Mouse (Mus musculus) stomach, embryonic 15.5 days (tissue): Measurements from ENCODE around the gene 4921536K21Rik. TPM values are rescaled to one million over a fixed set of nuclear protein-coding genes. Genes with fewer than 3 reads are reported as not detected.

ENCODE experiments used
- ATAC-seq: fragments of 200-750 bp; cut with Nextera tagmentation; 2 replicates; pipeline ENCODE4 v1.8.0; 2017; ENCODE audit warnings: low read depth, moderate number of reproducible peaks, moderate TSS enrichment; ENCODE audit not compliant: insufficient read depth, low FRiP score
- H3K27ac ChIP-seq: fragments of 300-500 bp; sonication (generic); 2 replicates; pipeline ENCODE4 v1.5.1; 2015; ENCODE audit warnings: mild to moderate bottlenecking, inconsistent platforms
- H3K27me3 ChIP-seq: fragments of 300-500 bp; sonication (generic); replicated peaks from 2 replicates; pipeline ENCODE4 v1.6.1; 2015; ENCODE audit warnings: inconsistent platforms
- H3K36me3 ChIP-seq: fragments of 300-500 bp; sonication (generic); 2 replicates; pipeline ENCODE4 v1.6.1; 2015; ENCODE audit warnings: inconsistent platforms
- H3K4me1 ChIP-seq: fragments of 300-500 bp; sonication (generic); 2 replicates; pipeline ENCODE4 v1.6.1; 2015; ENCODE audit warnings: inconsistent platforms
- H3K4me2 ChIP-seq: fragments of 300-500 bp; sonication (generic); 2 replicates; pipeline ENCODE4 v1.6.1; 2015; ENCODE audit warnings: mild to moderate bottlenecking, inconsistent platforms
- H3K4me3 ChIP-seq: fragments of 300-500 bp; sonication (generic); replicated peaks from 2 replicates; pipeline ENCODE4 v1.5.1; 2015; ENCODE audit warnings: inconsistent platforms
- H3K9ac ChIP-seq: fragments of 300-500 bp; sonication (generic); 2 replicates; pipeline ENCODE4 v1.6.1; 2015; ENCODE audit warnings: inconsistent platforms
- H3K9me3 ChIP-seq: fragments of 300-500 bp; sonication (generic); 2 replicates; pipeline ENCODE4 v1.6.1; 2016; ENCODE audit warnings: inconsistent platforms
- WGBS: fragments of 180-500 bp; shearing (Covaris S2); methylation state at CpG from one replicate; pipeline ENCODE4 v1.1.7; 2015; 5-methylcytosine and 5-hydroxymethylcytosine counted together
- polyA plus RNA-seq: library from polyadenylated mRNA; unstranded; fragments of >200 nt; fragmentation: Nextera tagmentation; extraction: Ambion mirVana; gene quantifications from 2 replicates; pipeline ENCODE4 v1.2.1, GENCODE M21; 2015

4921536K21Rik gene
- polyA plus RNA-seq, 1 experiment from 2014 or later: 0.19 TPM

GRCm38 (mm10) chr11:3909236-3909635, 14.3 kb upstream of the 4921536K21Rik start:
- Histone ChIP-seq H3K9me3 (no peaks in the 10 kb centered on the region), H3K9ac (no peak overlapping the region), H3K4me3 (no peak overlapping the region), H3K4me2 (no peak overlapping the region), H3K27ac (no peak overlapping the region), H3K4me1 (peaks cover 31% of the 10 kb centered on the region), H3K36me3 (no peaks in the 10 kb centered on the region), H3K27me3 (0 out of 2 replicates have a peak, but pooled peaks cover 7% of the 10 kb centered on the region)
- no peak for ATAC-seq
- 80% methylated on average over 4 of the region's 4 CpGs for WGBS

- Histone ChIP-seq H3K36me3 (no peaks in the 10 kb centered on the region), H3K27ac (no peak overlapping the region), H3K27me3 (no peaks in the 10 kb centered on the region), H3K4me3 (no peak overlapping the region), H3K9ac (no peak overlapping the region), H3K9me3 (no peaks in the 10 kb centered on the region), H3K4me1 (0 out of 2 replicates have a peak, but pooled peaks cover 2% of the 10 kb centered on the region), H3K4me2 (no peak overlapping the region)
- no peak for ATAC-seq
- 82% methylated on average over 1 of the region's 1 CpGs for WGBS
Measured at GRCm38 (mm10) chr11:3905446-3905845, 10.5 kb upstream of the 4921536K21Rik start.

- no peak overlapping the region for H3K4me2 ChIP-seq
- 73% methylated on average over 6 of the region's 6 CpGs for WGBS
Measured at GRCm38 (mm10) chr11:3904673-3905072, 9.8 kb upstream of the 4921536K21Rik start.

GRCm38 (mm10) chr11:3903046-3903445, 8.1 kb upstream of the 4921536K21Rik start:
- Histone ChIP-seq H3K4me1 (no peaks in the 10 kb centered on the region), H3K9me3 (no peaks in the 10 kb centered on the region), H3K4me2 (no peak overlapping the region), H3K9ac (no peak overlapping the region), H3K36me3 (no peaks in the 10 kb centered on the region), H3K27ac (no peak overlapping the region), H3K4me3 (no peak overlapping the region), H3K27me3 (no peaks in the 10 kb centered on the region)
- 79% methylated on average over 5 of the region's 5 CpGs for WGBS
- ATAC-seq: no peak

More at GRCm38 (mm10) chr11:3904673-3905072, 9.8 kb upstream of the 4921536K21Rik start:
- Histone ChIP-seq H3K27me3 (no peaks in the 10 kb centered on the region), H3K9me3 (no peaks in the 10 kb centered on the region), H3K36me3 (no peaks in the 10 kb centered on the region), H3K4me1 (no peaks in the 10 kb centered on the region), H3K27ac (no peak overlapping the region), H3K4me3 (no peak overlapping the region), H3K9ac (no peak overlapping the region)
- no peak for ATAC-seq

DNA sequence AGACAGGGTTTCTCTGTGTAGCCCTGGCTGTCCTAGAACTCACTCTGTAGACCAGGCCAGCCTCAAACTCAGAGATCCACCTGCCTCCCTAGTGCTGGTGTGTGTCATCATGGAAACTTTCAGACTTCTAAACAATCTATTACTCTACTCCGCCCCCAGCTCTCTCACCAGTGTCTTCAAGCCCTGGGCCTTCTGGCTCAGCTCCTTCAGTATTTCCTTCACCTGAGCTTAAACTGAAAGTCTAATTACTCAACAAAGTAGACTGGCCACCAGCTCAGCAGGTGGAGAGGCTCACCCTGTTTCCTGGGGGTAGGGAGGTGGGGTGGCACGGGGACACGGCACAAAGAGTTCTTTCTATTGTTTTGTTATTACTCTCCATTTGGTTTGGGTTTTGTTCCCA, 7.6 kb upstream of the 4921536K21Rik start:
- Histone ChIP-seq H3K4me3 (no peak overlapping the region), H3K9me3 (no peaks in the 10 kb centered on the region), H3K27me3 (no peaks in the 10 kb centered on the region), H3K9ac (no peak overlapping the region), H3K4me2 (no peak overlapping the region), H3K27ac (no peak overlapping the region), H3K4me1 (no peaks in the 10 kb centered on the region), H3K36me3 (no peaks in the 10 kb centered on the region)
- ATAC-seq: no peak
- WGBS: 90% methylated on average over 3 of the region's 3 CpGs

DNA sequence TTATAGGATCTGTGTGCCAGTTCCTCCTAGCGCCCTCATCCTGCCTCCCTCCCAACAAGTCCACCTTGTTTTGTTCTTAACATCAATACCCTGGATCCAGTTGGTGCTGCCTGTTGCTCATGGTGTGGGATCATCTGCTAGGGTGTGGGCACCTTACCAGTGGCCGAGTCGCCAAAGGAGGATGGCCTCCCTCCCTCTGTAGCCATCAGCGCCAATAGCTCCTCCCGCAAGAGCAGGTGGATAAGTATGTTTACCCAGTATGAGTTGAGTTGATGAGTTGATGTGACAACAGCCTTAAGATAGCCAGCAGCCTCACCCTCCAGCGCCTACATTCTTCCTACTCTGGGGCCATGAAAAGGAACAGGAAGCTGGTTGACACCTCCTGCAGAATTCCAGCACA, 5.4 kb upstream of the 4921536K21Rik start:
- ATAC-seq: no peak
- WGBS: 66% methylated on average over 6 of the region's 6 CpGs

DNA sequence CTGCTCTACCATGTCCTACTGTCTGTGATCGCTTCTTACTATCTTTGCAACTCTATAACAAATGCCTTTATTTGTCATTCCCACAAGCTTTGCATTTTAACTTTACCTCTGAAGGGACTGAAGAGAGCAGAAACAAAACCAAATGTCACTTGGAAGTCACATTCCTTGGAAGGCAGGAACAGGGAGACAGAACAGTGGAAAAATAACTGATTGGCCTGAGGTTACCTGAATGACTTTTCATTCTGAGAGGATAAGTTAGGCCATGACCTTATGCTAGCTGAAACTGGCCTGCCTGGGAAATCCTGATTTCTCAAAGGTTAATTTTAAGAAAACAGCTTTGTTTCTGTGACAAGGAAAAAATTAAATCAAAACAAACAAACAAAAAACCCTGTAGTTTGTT, 1.0 kb upstream of the 4921536K21Rik start:
- H3K4me2 ChIP-seq: no peak overlapping the region
- no peaks in the 10 kb centered on the region for H3K27me3 ChIP-seq
- H3K9ac ChIP-seq: no peak overlapping the region
- H3K4me1 ChIP-seq: peaks cover 4% of the 10 kb centered on the region; the same call in 1 of the 2 replicates
- H3K36me3 ChIP-seq: no peaks in the 10 kb centered on the region
- H3K27ac ChIP-seq: no peak overlapping the region
- no peak overlapping the region for H3K4me3 ChIP-seq
- no peak for ATAC-seq
- WGBS: 74% methylated on average over 1 of the region's 1 CpGs
- no peaks in the 10 kb centered on the region for H3K9me3 ChIP-seq

More for the DNA sequence above, 5.4 kb upstream of the 4921536K21Rik start:
- no peaks in the 10 kb centered on the region for H3K9me3 ChIP-seq
- no peaks in the 10 kb centered on the region for H3K4me1 ChIP-seq
- no peak overlapping the region for H3K4me3 ChIP-seq
- H3K27me3 ChIP-seq: no peaks in the 10 kb centered on the region
- no peak overlapping the region for H3K9ac ChIP-seq
- no peak overlapping the region for H3K27ac ChIP-seq
- H3K36me3 ChIP-seq: no peaks in the 10 kb centered on the region
- H3K4me2 ChIP-seq: no peak overlapping the region

DNA sequence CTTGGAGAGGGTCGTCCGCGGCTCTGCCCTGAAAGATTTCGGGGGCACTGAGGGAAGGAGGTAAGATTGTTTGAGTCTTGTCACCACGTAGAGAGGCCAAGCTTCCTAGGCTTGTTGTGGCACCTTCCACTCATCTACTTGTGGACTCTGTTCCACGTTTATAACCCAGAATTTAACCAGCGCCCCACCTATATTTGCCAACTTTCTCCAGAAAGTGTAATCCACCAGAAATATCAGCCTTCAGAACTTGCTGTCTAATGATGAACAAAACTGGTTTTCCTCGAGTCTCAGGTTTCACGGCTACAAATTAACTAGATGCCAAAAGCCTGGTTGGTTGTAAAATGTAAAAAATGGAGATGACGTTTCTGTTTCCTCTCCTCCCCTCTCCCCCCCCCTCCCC, 560 bp upstream of the 4921536K21Rik start:
- Histone ChIP-seq H3K4me1 (peaks cover 4% of the 10 kb centered on the region; the same call in 1 of the 2 replicates), H3K27me3 (no peaks in the 10 kb centered on the region), H3K4me3 (peak overlapping the region; percentile 53), H3K27ac (peak overlapping the region; percentile 86), H3K9ac (peak overlapping the region; percentile 17; the same call in 1 of the 2 replicates), H3K9me3 (no peaks in the 10 kb centered on the region), H3K4me2 (peak overlapping the region; percentile 87), H3K36me3 (no peaks in the 10 kb centered on the region)
- WGBS: 2% methylated on average over 10 of the region's 10 CpGs
- ATAC-seq: peak; percentile 15; the same call in 1 of the 2 replicates

DNA sequence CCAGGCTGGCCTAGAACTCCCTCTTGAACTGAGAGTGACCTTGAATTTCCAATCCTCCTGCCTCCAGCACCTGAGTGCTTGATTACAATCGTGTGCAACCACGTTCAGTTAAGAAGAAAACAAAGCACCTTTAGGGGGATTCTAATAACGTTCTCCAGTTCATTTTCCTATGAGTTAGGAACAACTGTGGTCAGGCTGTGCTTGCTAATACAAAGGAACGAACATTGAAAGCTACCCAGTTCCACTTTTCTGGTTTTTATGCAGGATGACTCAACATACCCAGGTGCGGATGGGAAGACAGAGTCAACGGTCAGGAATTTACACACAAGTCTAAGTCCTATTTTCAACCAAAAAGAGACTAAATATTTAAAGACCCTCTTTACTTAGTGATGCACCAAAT, 928 bp downstream of the 4921536K21Rik start:
- ATAC-seq: no peak
- Histone ChIP-seq H3K9me3 (no peaks in the 10 kb centered on the region), H3K36me3 (no peaks in the 10 kb centered on the region), H3K27me3 (no peaks in the 10 kb centered on the region), H3K4me2 (no peak overlapping the region), H3K4me3 (no peak overlapping the region), H3K9ac (no peak overlapping the region), H3K27ac (no peak overlapping the region), H3K4me1 (peaks cover 4% of the 10 kb centered on the region; the same call in 1 of the 2 replicates)
- WGBS: 79% methylated on average over 6 of the region's 6 CpGs

DNA sequence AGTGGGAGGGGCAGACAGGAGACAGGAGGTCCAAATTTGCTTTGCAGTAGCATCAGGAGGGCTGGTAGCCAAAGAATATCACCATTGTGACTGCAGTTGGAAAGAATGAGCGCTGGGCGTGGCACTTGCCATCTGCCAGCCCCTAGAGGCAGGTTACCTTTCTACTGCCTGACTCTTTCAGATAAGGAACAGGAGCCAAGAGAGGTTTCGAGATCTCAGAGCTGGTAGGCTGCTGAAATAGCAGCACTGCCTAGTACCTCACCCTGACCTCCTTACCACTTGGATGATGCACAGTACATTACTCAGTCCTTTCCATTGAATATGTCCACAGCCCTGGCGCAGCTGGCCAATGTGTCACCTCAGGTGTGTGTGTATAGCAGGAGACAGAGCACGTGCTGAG, 7.6 kb downstream of the 4921536K21Rik start:
- Histone ChIP-seq H3K9ac (no peak overlapping the region), H3K4me3 (no peak overlapping the region), H3K4me2 (no peak overlapping the region), H3K9me3 (no peaks in the 10 kb centered on the region), H3K27me3 (no peaks in the 10 kb centered on the region), H3K27ac (no peak overlapping the region), H3K4me1 (no peaks in the 10 kb centered on the region), H3K36me3 (no peaks in the 10 kb centered on the region)
- ATAC-seq: no peak
- 63% methylated on average over 5 of the region's 5 CpGs for WGBS

- Histone ChIP-seq H3K9ac (no peak overlapping the region), H3K4me3 (no peak overlapping the region), H3K4me1 (no peaks in the 10 kb centered on the region), H3K4me2 (no peak overlapping the region), H3K27me3 (no peaks in the 10 kb centered on the region), H3K27ac (no peak overlapping the region), H3K36me3 (no peaks in the 10 kb centered on the region), H3K9me3 (no peaks in the 10 kb centered on the region)
- WGBS: 88% methylated on average over 3 of the region's 3 CpGs
- ATAC-seq: no peak
Measured at GRCm38 (mm10) chr11:3883711-3884110, 11.2 kb downstream of the 4921536K21Rik start.

GRCm38 (mm10) chr11:3879836-3880235, 15.1 kb downstream of the 4921536K21Rik start:
- no peaks in the 10 kb centered on the region for H3K9me3 ChIP-seq

GRCm38 (mm10) chr11:3878660-3879059, 16.2 kb downstream of the 4921536K21Rik start:
- Histone ChIP-seq H3K36me3 (no peaks in the 10 kb centered on the region), H3K9ac (no peak overlapping the region), H3K4me3 (no peak overlapping the region), H3K4me2 (no peak overlapping the region), H3K27ac (no peak overlapping the region), H3K4me1 (no peaks in the 10 kb centered on the region), H3K27me3 (no peaks in the 10 kb centered on the region), H3K9me3 (no peaks in the 10 kb centered on the region)
- WGBS: 68% methylated on average over 7 of the region's 7 CpGs
- 0 out of 2 replicates have a peak, but pooled peaks have one; percentile 27 for ATAC-seq

More at GRCm38 (mm10) chr11:3879836-3880235, 15.1 kb downstream of the 4921536K21Rik start:
- H3K4me3 ChIP-seq: no peak overlapping the region
- no peak overlapping the region for H3K9ac ChIP-seq
- no peak overlapping the region for H3K27ac ChIP-seq
- H3K27me3 ChIP-seq: no peaks in the 10 kb centered on the region
- H3K4me2 ChIP-seq: no peak overlapping the region
- no peaks in the 10 kb centered on the region for H3K4me1 ChIP-seq
- ATAC-seq: no peak
- no peaks in the 10 kb centered on the region for H3K36me3 ChIP-seq
- 41% methylated on average over 2 of the region's 2 CpGs for WGBS
